Mouse (Mus musculus): ENCODE results near the gene Gsto1.

- no peak for TF ChIP-seq CTCF (IDR thresholded peaks at IDR 0.05; ENCODE audit: low read depth)
- no peak for TF ChIP-seq EP300 (IDR thresholded peaks at IDR 0.05; ENCODE audit: low read depth)
Measured at GRCm38 (mm10) chr19:47900558-47900957, 45.8 kb downstream of the Gsto1 start.
